ENCODE assay signal across 11 mouse cellular contexts in genomic region chr15:83565434-83565833, GRCm38 (mm10). TPM values are rescaled to one million over a fixed set of nuclear protein-coding genes. Genes with fewer than 3 reads are reported as not detected.
DNase-seq lines count a peak whose midpoint lies in the region.
"Had no signal": no experiment of that assay in that cellular context is flagged by ENCODE, and none has a peak within 500 bp of the region (broad histone marks: within the 10 kb centered on the region; RNA-seq: fewer than 3 reads in every experiment).

No protein-coding gene starts in this region.

- no peak overlapping the region for H3K4me3 ChIP-seq in heart, embryonic 10.5 days

- H3K9me3 ChIP-seq in heart, embryonic 10.5 days = no peaks in the 10 kb centered on the region

- no peaks in the 10 kb centered on the region for H3K36me3 ChIP-seq in heart, embryonic 10.5 days

- WGBS in heart, embryonic 10.5 days = 69% methylated on average over 3 of the region's 3 CpGs

- H3K4me1 ChIP-seq in heart, embryonic 10.5 days = peaks cover 23% of the 10 kb centered on the region; the same call in 1 of the 2 replicates

- H3K27me3 ChIP-seq in heart, embryonic 10.5 days (ENCODE audit: insufficient read depth, poor library complexity, severe bottlenecking) = 0 out of 2 replicates have a peak, but pooled peaks cover 3% of the 10 kb centered on the region

- peak overlapping the region; percentile 42; the same call in 1 of the 2 replicates for H3K27ac ChIP-seq in heart, embryonic 10.5 days

- DNase-seq in gastrocnemius, adult 18-20 months (ENCODE audit: low spot score) = peak; percentile 65
- no peak for DNase-seq in gastrocnemius, postnatal 10 days
- peak; percentile 82 for DNase-seq in adrenal gland, postnatal 25 days
- DNase-seq in heart, embryonic 10.5 days (ENCODE audit: low spot score) = peak; percentile 84
- DNase-seq in lung, postnatal 36 days = peak; percentile 53
- DNase-seq in layer of hippocampus, postnatal 10 days (ENCODE audit: low spot score in 2 of 2) = no peak
- no peak for DNase-seq in thymus, postnatal 36 days
- no peak for DNase-seq in embryo, embryonic 11 days
- DNase-seq: cerebellum, adult 11-12 months had no signal

RNA-seq across cellular contexts. Expression of gene Mcat, which starts 1.8 kb away (rescaled TPM):
- total RNA-seq in gastrocnemius, adult 18-20 months (2021) = 10 to 100 TPM; 20.4 to 22.1 TPM
- 10 to 100 TPM; 22.7 to 29.3 TPM for total RNA-seq in gastrocnemius, postnatal 10 days (2021)
- 32.9 and 44.8 TPM in 2 replicates for total RNA-seq in adrenal gland, postnatal 25 days (2021)
- 37.7 and 40.0 TPM in 2 replicates for polyA plus RNA-seq in heart, embryonic 10.5 days (2016; fragmentation: Nextera tagmentation; extraction: Ambion mirVana)
- 10 to 100 TPM; 26.8 to 31.7 TPM for total RNA-seq in layer of hippocampus, postnatal 10 days (2021)

RNA-seq across cellular contexts. Expression of gene Tspo, which starts 2.0 kb away (rescaled TPM):
- total RNA-seq in gastrocnemius, adult 18-20 months (2021) = 10 to 100 TPM; 19.6 to 26.8 TPM
- 10 to 100 TPM; 30.3 to 33.8 TPM for total RNA-seq in gastrocnemius, postnatal 10 days (2021)
- 381 and 451 TPM in 2 replicates for total RNA-seq in adrenal gland, postnatal 25 days (2021)
- polyA plus RNA-seq in heart, embryonic 10.5 days (2016; fragmentation: Nextera tagmentation; extraction: Ambion mirVana) = 97.0 and 141 TPM in 2 replicates
- 1 to 10 TPM; 2.4 to 2.9 TPM for total RNA-seq in layer of hippocampus, postnatal 10 days (2021)

RNA-seq across cellular contexts. Expression of gene Ttll12, which starts 29.5 kb away (rescaled TPM):
- 1 to 10 TPM; 3.6 to 4.0 TPM for total RNA-seq in gastrocnemius, adult 18-20 months (2021)
- total RNA-seq in gastrocnemius, postnatal 10 days (2021) = 10 to 100 TPM in 1 of 2 experiments, 1 to 10 TPM in 1; 9.4 to 13.0 TPM
- total RNA-seq in adrenal gland, postnatal 25 days (2021) = 33.1 and 33.7 TPM in 2 replicates
- 39.7 and 44.0 TPM in 2 replicates for polyA plus RNA-seq in heart, embryonic 10.5 days (2016; fragmentation: Nextera tagmentation; extraction: Ambion mirVana)
- total RNA-seq in layer of hippocampus, postnatal 10 days (2021) = 10 to 100 TPM; 18.2 to 19.6 TPM

RNA-seq across cellular contexts. Expression of gene Bik, which starts 38.8 kb away (rescaled TPM):
- total RNA-seq in gastrocnemius, adult 18-20 months (2021) = 1 to 10 TPM in 1 of 2 experiments, under 1 TPM in 1; 0.91 to 1.4 TPM
- 1 to 10 TPM; 2.0 to 3.3 TPM for total RNA-seq in gastrocnemius, postnatal 10 days (2021)
- total RNA-seq in adrenal gland, postnatal 25 days (2021) = 3.9 and 4.3 TPM in 2 replicates
- 17.4 and 29.8 TPM in 2 replicates for polyA plus RNA-seq in heart, embryonic 10.5 days (2016; fragmentation: Nextera tagmentation; extraction: Ambion mirVana)
- total RNA-seq in layer of hippocampus, postnatal 10 days (2021) = not detected
- total RNA-seq: hematopoietic stem cell, adult 5-6 weeks; left cerebral cortex, adult 18-20 months had no signal

RNA-seq across cellular contexts. Expression of gene Ttll1, which starts 54.7 kb away (rescaled TPM):
- 1 to 10 TPM; 3.5 to 4.3 TPM for total RNA-seq in gastrocnemius, adult 18-20 months (2021)
- 1 to 10 TPM; 5.2 to 6.3 TPM for total RNA-seq in gastrocnemius, postnatal 10 days (2021)
- 6.2 and 9.0 TPM in 2 replicates for total RNA-seq in adrenal gland, postnatal 25 days (2021)
- polyA plus RNA-seq in heart, embryonic 10.5 days (2016; fragmentation: Nextera tagmentation; extraction: Ambion mirVana) = 23.9 and 24.6 TPM in 2 replicates
- total RNA-seq in layer of hippocampus, postnatal 10 days (2021) = 10 to 100 TPM; 49.4 to 53.1 TPM

Comparison
In these comparisons a context has a peak if more than half of its experiments do, and no peak if none do; other contexts are left out.
1. DNase-seq: peak in gastrocnemius, adult 18-20 months (single experiment), adrenal gland, postnatal 25 days (single experiment), heart, embryonic 10.5 days (single experiment) and lung, postnatal 36 days (single experiment); none in gastrocnemius, postnatal 10 days (single experiment), layer of hippocampus, postnatal 10 days (0 of 2), thymus, postnatal 36 days (0 of 2) and embryo, embryonic 11 days (single experiment).
2. RNA of gene Tspo, which starts 2.0 kb away (total RNA-seq): 381 to 451 TPM in adrenal gland, postnatal 25 days; 30.3 to 33.8 TPM in gastrocnemius, postnatal 10 days, 19.6 to 26.8 TPM in gastrocnemius, adult 18-20 months and 2.4 to 2.9 TPM in layer of hippocampus, postnatal 10 days; every median in the first group is over 10 times any median in the second.